Mouse (Mus musculus) spleen, adult 2 months (tissue): ENCODE results near the gene Ltbp2. TPM values are rescaled to one million over a fixed set of nuclear protein-coding genes. Genes with fewer than 3 reads are reported as not detected.

Experiments
- DNase-seq, 2 experiments: peaks; one replicate each; pipeline versions ENCODE4 v3.0.0 to v3.0.0-alpha.2; 2012 to 2021; ENCODE audit warnings: low spot score in 2 of 2, low read depth in 1 of 2
- H3K27ac ChIP-seq: fragments of 200-500 bp; 2 replicates; pipeline ENCODE4 v1.5.1; 2012; ENCODE audit warnings: low read length, inconsistent platforms; ENCODE audit not compliant: insufficient read depth
- H3K27me3 ChIP-seq: fragments of 200-500 bp; 2 replicates; pipeline ENCODE4 v1.6.1; 2012; ENCODE audit warnings: mild to moderate bottlenecking, moderate library complexity, low read length, inconsistent platforms; ENCODE audit not compliant: control insufficient read depth, insufficient read depth
- H3K36me3 ChIP-seq: fragments of 200-500 bp; 2 replicates; pipeline ENCODE4 v1.6.1; 2012; ENCODE audit warnings: mild to moderate bottlenecking, low read length, inconsistent platforms; ENCODE audit not compliant: control insufficient read depth, insufficient read depth
- H3K4me1 ChIP-seq: fragments of 200-500 bp; 2 replicates; pipeline ENCODE4 v1.6.1; 2011; ENCODE audit warnings: inconsistent platforms; ENCODE audit not compliant: control insufficient read depth, insufficient read depth, insufficient read length
- H3K4me3 ChIP-seq: fragments of 200-500 bp; 2 replicates; pipeline ENCODE4 v1.5.1; 2011; ENCODE audit warnings: mild to moderate bottlenecking, inconsistent platforms; ENCODE audit not compliant: insufficient read depth, insufficient read length; ENCODE audit errors: extremely low read depth
- CTCF ChIP-seq: fragments of 200-500 bp; IDR thresholded peaks from 2 replicates; pipeline ENCODE4 v1.5.1; 2011; ENCODE audit warnings: mild to moderate bottlenecking, inconsistent platforms; ENCODE audit not compliant: insufficient read depth, insufficient read length, insufficient replicate concordance; ENCODE audit errors: extremely low read depth
- POLR2A ChIP-seq: fragments of 200-500 bp; IDR thresholded peaks from 2 replicates; pipeline ENCODE4 v1.6.1; 2011; ENCODE audit warnings: low read depth, low read length, inconsistent platforms
- WGBS: fragments of 180-500 bp; shearing (Covaris S2); methylation state at CpG from one replicate; pipeline ENCODE4 v1.1.7; 2018; 5-methylcytosine and 5-hydroxymethylcytosine counted together
- polyA plus RNA-seq: library from polyadenylated mRNA; depleted of rRNA; stranded (reverse); fragments of >200 nt; gene quantifications from 2 replicates; pipeline ENCODE4 v1.2.3, GENCODE M21; 2012

Ltbp2 gene
- polyA plus RNA-seq, 1 experiment: 20.1 TPM

DNA sequence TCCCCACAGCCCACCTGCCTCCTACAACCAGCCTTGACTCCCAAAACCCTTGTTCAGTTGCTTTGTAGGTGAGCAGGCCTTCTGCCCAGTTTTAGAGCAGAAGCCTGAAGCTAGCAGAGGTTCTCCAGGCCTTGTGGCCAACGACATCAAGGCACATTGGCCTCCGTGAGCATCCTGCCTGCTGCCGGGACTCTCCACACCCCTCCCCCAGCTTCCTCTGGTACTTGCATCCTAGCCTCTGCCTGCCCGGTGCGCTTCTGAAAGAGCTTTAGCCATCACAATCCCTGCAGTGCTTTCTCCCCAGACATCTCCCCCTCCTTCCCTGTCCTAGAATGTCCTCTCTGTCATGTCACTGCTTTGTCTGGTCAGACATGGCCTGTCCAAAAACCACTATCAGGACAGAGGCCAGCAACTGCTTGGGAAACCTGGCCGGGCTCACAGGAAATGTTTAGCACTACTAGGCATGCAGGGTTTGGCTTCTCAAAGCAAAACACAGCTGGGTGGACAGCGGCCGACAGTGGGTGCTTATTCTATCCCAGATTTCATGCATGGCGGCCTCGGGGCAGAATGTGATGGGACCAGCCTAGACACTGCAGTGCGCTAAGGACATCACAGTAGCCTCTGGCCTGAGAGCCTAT lies 24.8 kb downstream of the Ltbp2 start:
- H3K36me3 ChIP-seq: no peaks in the 10 kb centered on the region
- no peaks in the 10 kb centered on the region for H3K27me3 ChIP-seq
- H3K4me1 ChIP-seq: peaks cover 2% of the 10 kb centered on the region; the same call in 1 of the 2 replicates
- DNase-seq: no peak
- H3K27ac ChIP-seq: no peak overlapping the region
- WGBS: 56% methylated on average over 11 of the region's 11 CpGs
- no peak overlapping the region for H3K4me3 ChIP-seq
- TF ChIP-seq POLR2A (no peak), CTCF (no peak)

- TF ChIP-seq CTCF: no peak
- no peak for TF ChIP-seq POLR2A
- Histone ChIP-seq H3K27me3 (no peaks in the 10 kb centered on the region), H3K4me1 (peaks cover 2% of the 10 kb centered on the region; the same call in 1 of the 2 replicates), H3K27ac (no peak overlapping the region), H3K4me3 (no peak overlapping the region), H3K36me3 (no peaks in the 10 kb centered on the region)
- 39% methylated on average over 6 of the region's 6 CpGs for WGBS
- DNase-seq: no peak
These were observed 28.4 kb downstream of the Ltbp2 start for GRCm38 (mm10) chr12:84847882-84848281.

GRCm38 (mm10) chr12:84847480-84847879 lies 28.9 kb downstream of the Ltbp2 start:
- TF ChIP-seq CTCF: no peak
- no peak for TF ChIP-seq POLR2A
- Histone ChIP-seq H3K36me3 (no peaks in the 10 kb centered on the region), H3K27ac (no peak overlapping the region), H3K27me3 (no peaks in the 10 kb centered on the region), H3K4me3 (no peak overlapping the region), H3K4me1 (peaks cover 2% of the 10 kb centered on the region; the same call in 1 of the 2 replicates)
- 25% methylated on average over 7 of the region's 7 CpGs for WGBS
- DNase-seq: no peak

DNA sequence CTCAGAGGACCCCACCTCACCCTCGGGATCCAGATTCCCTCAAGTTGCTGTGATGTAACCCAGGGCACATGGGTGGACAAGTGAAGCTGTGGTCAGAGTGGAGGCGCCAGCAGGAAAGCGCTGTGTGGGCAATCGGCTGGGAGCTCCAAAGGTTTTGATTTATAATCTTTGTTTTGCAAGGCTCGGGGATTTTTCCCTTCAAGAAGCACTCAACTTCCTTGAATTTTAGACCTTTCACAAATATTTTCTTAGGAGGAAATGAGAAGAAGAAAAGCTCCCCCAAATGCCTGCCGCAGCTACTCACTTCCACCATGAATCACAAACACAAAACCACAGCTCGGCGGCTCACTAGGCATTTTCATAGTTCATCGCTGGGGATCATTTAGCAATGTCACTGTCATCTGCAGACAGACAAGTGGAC lies 29.7 kb downstream of the Ltbp2 start:
- TF ChIP-seq CTCF (no peak), POLR2A (no peak)
- no peaks in the 10 kb centered on the region for H3K36me3 ChIP-seq
- H3K27me3 ChIP-seq: no peaks in the 10 kb centered on the region
- WGBS: 7% methylated on average over 9 of the region's 9 CpGs
- DNase-seq: no peak
- H3K4me1 ChIP-seq: peaks cover 2% of the 10 kb centered on the region; the same call in 1 of the 2 replicates
- no peak overlapping the region for H3K4me3 ChIP-seq
- no peak overlapping the region for H3K27ac ChIP-seq

DNA sequence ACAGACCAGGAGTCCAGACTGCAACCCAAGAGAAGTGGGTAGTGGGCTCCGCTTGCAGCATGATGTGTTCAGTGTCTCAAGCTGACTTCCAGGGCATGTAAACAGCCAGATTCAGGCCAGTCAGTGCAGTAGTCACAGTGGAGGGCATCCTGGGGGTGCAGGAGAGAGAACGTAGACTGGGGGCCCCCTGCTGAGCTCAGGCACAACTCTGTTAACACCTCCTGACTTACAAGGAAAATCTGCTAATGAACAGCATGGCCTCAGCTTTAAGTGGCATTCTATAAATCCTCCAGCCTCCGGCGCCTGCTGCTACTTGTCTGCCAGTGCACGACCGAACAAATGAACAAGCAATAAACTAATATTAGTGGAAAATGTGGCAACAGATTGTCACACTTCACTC lies 33.6 kb downstream of the Ltbp2 start:
- Histone ChIP-seq H3K27me3 (no peaks in the 10 kb centered on the region), H3K4me3 (no peak overlapping the region), H3K36me3 (no peaks in the 10 kb centered on the region), H3K4me1 (no peaks in the 10 kb centered on the region), H3K27ac (no peak overlapping the region)
- no peak for DNase-seq
- WGBS: 95% methylated on average over 6 of the region's 6 CpGs
- no peak for TF ChIP-seq CTCF
- no peak for TF ChIP-seq POLR2A

- no peak overlapping the region for H3K4me3 ChIP-seq
- no peak for DNase-seq
- no peaks in the 10 kb centered on the region for H3K4me1 ChIP-seq
- WGBS: 92% methylated on average over 15 of the region's 15 CpGs
- no peak overlapping the region for H3K27ac ChIP-seq
- no peaks in the 10 kb centered on the region for H3K27me3 ChIP-seq
- H3K36me3 ChIP-seq: no peaks in the 10 kb centered on the region
- TF ChIP-seq POLR2A (no peak), CTCF (no peak)
These were observed 34.9 kb downstream of the Ltbp2 start for GRCm38 (mm10) chr12:84841158-84842140.

DNA sequence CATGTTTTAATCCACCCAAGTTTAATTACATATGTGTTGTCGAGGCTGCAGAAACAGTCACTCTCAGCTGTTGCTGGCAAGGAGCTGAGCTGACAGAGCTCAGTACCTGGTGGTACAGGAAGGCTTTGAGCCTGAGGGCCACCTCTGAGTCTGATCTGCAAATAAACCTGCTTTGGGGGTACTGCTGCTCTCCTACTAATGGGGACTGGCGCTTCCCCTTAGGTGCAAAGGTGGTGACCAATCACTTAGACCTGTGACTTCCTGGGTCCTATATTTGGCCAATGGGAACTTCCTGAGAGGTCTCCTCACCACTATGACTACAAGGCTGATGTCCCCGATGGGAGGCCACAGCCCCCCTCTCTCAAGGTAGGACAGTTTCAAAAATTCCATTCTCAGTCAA lies 35.6 kb downstream of the Ltbp2 start:
- no peak for TF ChIP-seq CTCF
- H3K4me3 ChIP-seq: no peak overlapping the region
- WGBS: 66% methylated on average over 3 of the region's 3 CpGs
- H3K36me3 ChIP-seq: no peaks in the 10 kb centered on the region
- DNase-seq: no peak
- H3K27ac ChIP-seq: no peak overlapping the region
- H3K27me3 ChIP-seq: no peaks in the 10 kb centered on the region
- H3K4me1 ChIP-seq: no peaks in the 10 kb centered on the region
